8 mouse cellular contexts compared by ENCODE assay signal in the genomic region with DNA sequence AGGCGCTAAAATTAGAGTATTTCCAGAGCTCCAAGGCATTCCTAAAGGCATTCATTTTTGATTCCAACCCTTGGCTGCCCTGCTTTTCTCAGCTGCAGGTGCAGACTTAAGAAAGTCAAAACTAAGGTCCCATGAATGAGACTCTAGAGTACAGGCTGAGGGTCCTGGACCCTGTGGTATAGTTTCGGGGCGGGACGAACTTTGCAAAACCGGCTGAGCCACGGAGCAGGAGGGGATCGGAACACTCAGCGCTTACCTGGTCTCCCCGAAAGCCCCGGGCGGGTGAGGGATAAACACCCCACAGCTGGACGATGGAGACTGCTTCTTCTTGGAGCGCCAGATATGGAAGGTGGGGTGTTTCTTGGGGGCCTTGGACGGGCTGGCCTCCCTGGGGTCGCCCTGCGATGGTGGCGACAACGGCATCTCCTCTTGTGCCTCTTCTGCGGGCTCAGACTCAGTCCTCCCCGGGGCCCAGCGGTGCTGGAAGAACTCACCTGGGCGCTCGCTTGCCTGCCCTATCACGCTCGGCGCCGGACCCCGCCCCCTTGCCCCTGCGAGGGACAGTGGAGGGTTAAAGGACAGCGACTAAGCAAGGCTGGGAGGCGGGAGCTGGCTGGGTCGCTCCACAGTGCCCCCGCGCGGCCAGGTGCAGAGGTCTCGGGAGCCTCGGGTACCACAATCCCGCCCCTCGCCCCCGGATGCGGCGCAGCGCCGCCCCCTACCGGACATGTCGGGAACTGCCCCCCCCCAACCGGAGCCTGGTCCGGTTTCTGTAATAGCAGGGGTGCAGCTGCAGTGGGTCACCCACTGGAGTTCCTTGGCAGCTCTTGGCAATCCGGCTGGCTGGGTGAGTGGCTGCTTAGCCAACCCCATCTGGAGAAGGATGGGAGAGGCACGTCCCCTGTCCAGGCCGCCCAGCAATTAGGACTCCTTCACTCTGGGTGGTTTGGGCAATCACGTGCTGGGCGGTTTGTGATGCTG. TPM values are rescaled to one million over a fixed set of nuclear protein-coding genes. Genes with fewer than 3 reads are reported as not detected.
DNase-seq lines count a peak whose midpoint lies in the region; ATAC-seq lines count a peak whose summit lies in the region.

A gene (minus strand): TSS at position 517 of the 981 bp plus-strand sequence.

- DNase-seq in CD4-positive, CD25-positive, alpha-beta regulatory T cell, adult 2 months (ENCODE audit: low read depth, low spot score), result peak; percentile 66
- DNase-seq in adrenal gland, postnatal 10 days, result peak; percentile 82
- DNase-seq in embryonic facial prominence, embryonic 11.5 days (ENCODE audit: low spot score), result peak; percentile 76
- DNase-seq in kidney, postnatal 10 days, result peak; percentile 87
- peak; percentile 10 for DNase-seq in ovary, adult 18-20 months (ENCODE audit: low spot score)
- DNase-seq in thymus, postnatal 14 days, result peak; percentile 77

- H3K4me2 ChIP-seq in embryonic facial prominence, embryonic 11.5 days (ENCODE audit: low read depth, low read length), result peak within 1 kb of the TSS; percentile 67
- peak within 1 kb of the TSS; percentile 74 for H3K4me2 ChIP-seq in heart, embryonic 14.5 days (ENCODE audit: low read length)
- peak within 1 kb of the TSS; percentile 69 for H3K4me2 ChIP-seq in lung, embryonic 16.5 days (ENCODE audit: low read depth, low read length)

- H3K9me3 ChIP-seq in embryonic facial prominence, embryonic 11.5 days (replicated peaks; ENCODE audit: control insufficient read depth, low read length), result no peaks in the 10 kb centered on the region
- no peaks in the 10 kb centered on the region for H3K9me3 ChIP-seq in heart, embryonic 14.5 days (ENCODE audit: control insufficient read depth, low read length)
- H3K9me3 ChIP-seq in lung, embryonic 16.5 days (ENCODE audit: control insufficient read depth, low read length), result no peaks in the 10 kb centered on the region

- H3K4me3 ChIP-seq in embryonic facial prominence, embryonic 11.5 days (ENCODE audit: low read depth, low read length), result peak within 1 kb of the TSS; percentile 40
- peak within 1 kb of the TSS; percentile 34 to 37 for H3K4me3 ChIP-seq in heart, embryonic 14.5 days (ENCODE audit: control insufficient read depth in 1 of 2, insufficient read depth in 1 of 2, low read depth in 1 of 2, low read length in 2 of 2)
- peak within 1 kb of the TSS; percentile 45 for H3K4me3 ChIP-seq in lung, embryonic 16.5 days (ENCODE audit: low read length)

- peaks cover 7% of the 10 kb centered on the region; the same call in 1 of the 2 replicates for H3K27me3 ChIP-seq in embryonic facial prominence, embryonic 11.5 days (ENCODE audit: control insufficient read depth, insufficient read depth, low read length)
- H3K27me3 ChIP-seq in heart, embryonic 14.5 days (ENCODE audit: control insufficient read depth, insufficient read depth, low read length), result peaks cover 14% of the 10 kb centered on the region; the same call in 1 of the 2 replicates
- H3K27me3 ChIP-seq in lung, embryonic 16.5 days (ENCODE audit: control insufficient read depth, insufficient read depth, low read depth, low read length), result no peaks in the 10 kb centered on the region; the same call in 1 of the 2 replicates

- WGBS in embryonic facial prominence, embryonic 11.5 days, result 4% methylated on average over 51 of the region's 53 CpGs
- 5% methylated on average over 53 of the region's 53 CpGs for WGBS in heart, embryonic 14.5 days
- 4% methylated on average over 50 of the region's 53 CpGs for WGBS in lung, embryonic 16.5 days

- H3K4me1 ChIP-seq in embryonic facial prominence, embryonic 11.5 days (ENCODE audit: control insufficient read depth, insufficient read depth, low read length), result peaks cover 3% of the 10 kb centered on the region; the same call in 1 of the 2 replicates
- H3K4me1 ChIP-seq in heart, embryonic 14.5 days (ENCODE audit: control insufficient read depth in 2 of 2, insufficient read depth in 2 of 2, low read length in 2 of 2), result peaks cover 8 to 9% of the 10 kb centered on the region in 2 experiments; a peak in 3 of 4 replicates
- peaks cover 4% of the 10 kb centered on the region for H3K4me1 ChIP-seq in lung, embryonic 16.5 days (replicated peaks; ENCODE audit: control insufficient read depth, insufficient read depth, low read length)

- peak within 1 kb of the TSS; percentile 43 for H3K9ac ChIP-seq in embryonic facial prominence, embryonic 11.5 days (replicated peaks; ENCODE audit: low read length)
- peak within 1 kb of the TSS; percentile 38; the same call in 1 of the 2 replicates for H3K9ac ChIP-seq in heart, embryonic 14.5 days (ENCODE audit: low read length)
- H3K9ac ChIP-seq in lung, embryonic 16.5 days (ENCODE audit: low read length), result peak within 1 kb of the TSS; percentile 31; the same call in 1 of the 2 replicates

- peak; percentile 76 for ATAC-seq in embryonic facial prominence, embryonic 11.5 days (replicated peaks; ENCODE audit: insufficient number of reproducible peaks, low FRiP score, low TSS enrichment, low read depth)
- no peak; the same call in 1 of the 2 replicates for ATAC-seq in heart, embryonic 14.5 days (ENCODE audit: insufficient number of reproducible peaks, insufficient read depth, low FRiP score, low read depth)
- peak; percentile 86 for ATAC-seq in lung, embryonic 16.5 days (ENCODE audit: low read depth)

- no peaks in the 10 kb centered on the region for H3K36me3 ChIP-seq in embryonic facial prominence, embryonic 11.5 days (replicated peaks; ENCODE audit: control insufficient read depth, insufficient read depth, low read depth, low read length)
- no peaks in the 10 kb centered on the region for H3K36me3 ChIP-seq in heart, embryonic 14.5 days (ENCODE audit: control insufficient read depth, insufficient read depth, low read length)
- no peaks in the 10 kb centered on the region for H3K36me3 ChIP-seq in lung, embryonic 16.5 days (ENCODE audit: control insufficient read depth, insufficient read depth, low read length)

- no peak within 1 kb of the TSS for H3K27ac ChIP-seq in embryonic facial prominence, embryonic 11.5 days (replicated peaks; ENCODE audit: low read depth, low read length)
- no peak within 1 kb of the TSS for H3K27ac ChIP-seq in heart, embryonic 14.5 days (replicated peaks in 1 of 2; ENCODE audit: control insufficient read depth in 1 of 2, insufficient read depth in 1 of 2, low read depth in 2 of 2, low read length in 2 of 2)
- H3K27ac ChIP-seq in lung, embryonic 16.5 days (ENCODE audit: low read length), result no peak within 1 kb of the TSS

RNA-seq across cellular contexts. Expression of the gene that starts here (rescaled TPM):
- 1 to 10 TPM; 3.8 to 5.6 TPM for total RNA-seq in adrenal gland, postnatal 10 days (2021)
- polyA plus RNA-seq in embryonic facial prominence, embryonic 11.5 days (2014; fragmentation: Nextera tagmentation; extraction: Ambion mirVana), result 0.95 and 1.1 TPM in 2 replicates
- polyA plus RNA-seq in heart, embryonic 14.5 days (2014; fragmentation: Nextera tagmentation; extraction: Ambion mirVana), result 0.16 and 0.30 TPM in 2 replicates
- polyA plus RNA-seq in lung, embryonic 16.5 days (2015; fragmentation: Nextera tagmentation; extraction: Ambion mirVana), result 0.40 and 0.53 TPM in 2 replicates

Comparison
In these comparisons a context has a peak if more than half of its experiments do, and no peak if none do; other contexts are left out.
1. Peak in ATAC-seq, H3K4me3 ChIP-seq, H3K9ac ChIP-seq and H3K4me2 ChIP-seq in lung, embryonic 16.5 days; RNA of the gene not detected or under 1 TPM.
2. DNase-seq: peak in every context shown above with its lines; median percentile 87 in kidney, postnatal 10 days; 82 in adrenal gland, postnatal 10 days; 77 in thymus, postnatal 14 days; 76 in embryonic facial prominence, embryonic 11.5 days; 66 in CD4-positive, CD25-positive, alpha-beta regulatory T cell, adult 2 months; 10 in ovary, adult 18-20 months.